ENCODE assay signal across 14 mouse cellular contexts in the genomic region with DNA sequence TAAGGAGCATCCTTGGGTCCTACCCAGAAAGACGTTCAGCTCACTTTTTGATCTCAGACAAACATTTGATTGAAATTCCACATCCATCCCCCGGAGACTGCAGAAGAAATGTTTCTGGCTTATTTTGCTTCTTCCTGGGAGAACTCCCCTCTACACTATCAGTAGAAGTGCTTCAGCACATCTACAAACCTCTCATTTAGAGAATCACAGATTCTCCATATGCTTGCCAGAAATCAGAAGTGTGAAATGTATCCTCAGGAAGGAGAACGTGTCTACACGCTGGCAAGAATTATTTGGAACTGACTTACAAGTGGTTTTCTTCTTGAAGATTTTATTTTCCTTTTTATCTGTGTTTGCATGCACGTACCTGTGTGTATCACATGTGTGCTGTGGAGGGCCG.
"Had no signal": no experiment of that assay in that cellular context is flagged by ENCODE, and none has a peak within 500 bp of the region (broad histone marks: within the 10 kb centered on the region; RNA-seq: fewer than 3 reads in every experiment).

No protein-coding gene starts in this region.

- DNase-seq: kidney, adult 2 months; kidney, postnatal 25 days; layer of hippocampus, adult 9-11 months; layer of hippocampus, postnatal 36 days; left cerebral cortex, postnatal 4 days; liver, postnatal 0 days; lung, embryonic 14.5 days; retina, postnatal 1 day; right cerebral cortex, postnatal 25 days; spleen, adult 18-20 months; thymus, adult 18-20 months; thymus, postnatal 36 days had no signal

- ATAC-seq: liver, postnatal 0 days; lung, postnatal 0 days; midbrain, embryonic 15.5 days had no signal
